Mouse (Mus musculus): Measurements from ENCODE around the gene Foxp1.

GRCm38 (mm10) chr6:99310171-99310500 is 212.4 kb downstream of the Foxp1 start:
- TF ChIP-seq POLR2A (IDR thresholded peaks at IDR 0.05; ENCODE audit: borderline replicate concordance, extremely low read depth, insufficient read depth, insufficient read length, poor library complexity, severe bottlenecking): no peak
- TF ChIP-seq CTCF (IDR thresholded peaks at IDR 0.05; ENCODE audit: borderline replicate concordance, extremely low read depth, insufficient read depth, insufficient read length): no peak

Measured in brain, embryonic 14.5 days (tissue).